Mouse (Mus musculus) left cerebral cortex, adult 18-20 months (tissue): ENCODE results near the gene Vmn1r207-ps. TPM values are rescaled to one million over a fixed set of nuclear protein-coding genes. Genes with fewer than 3 reads are reported as not detected.
"Not testable (repeated sequence)": the region's sequence is repeated elsewhere in the genome, so short reads cannot be mapped to it uniquely, and the experiment has no call there.

Source experiments
- DNase-seq, 2 experiments: peaks; one replicate each; pipeline ENCODE4 v3.0.0; 2021 to 2022; ENCODE audit warnings: low spot score in 2 of 2, mixed read lengths in 1 of 2
- long read RNA-seq, 2 experiments: library from polyadenylated mRNA; stranded (forward); transcript quantifications; one replicate each; pipeline ENCODE4 v2.0.0; 2021
- total RNA-seq, 2 experiments: library from RNA; stranded (reverse); gene quantifications; 2 replicates each; pipeline ENCODE4 v1.2.3; 2021

Gene Vmn1r207-ps
- under 1 TPM in 1 of 2 experiments, not detected in 1; 0.09 TPM for total RNA-seq
- long read RNA-seq, experiment 1 = 0 reads
- long read RNA-seq, experiment 2 = 0 reads

DNA sequence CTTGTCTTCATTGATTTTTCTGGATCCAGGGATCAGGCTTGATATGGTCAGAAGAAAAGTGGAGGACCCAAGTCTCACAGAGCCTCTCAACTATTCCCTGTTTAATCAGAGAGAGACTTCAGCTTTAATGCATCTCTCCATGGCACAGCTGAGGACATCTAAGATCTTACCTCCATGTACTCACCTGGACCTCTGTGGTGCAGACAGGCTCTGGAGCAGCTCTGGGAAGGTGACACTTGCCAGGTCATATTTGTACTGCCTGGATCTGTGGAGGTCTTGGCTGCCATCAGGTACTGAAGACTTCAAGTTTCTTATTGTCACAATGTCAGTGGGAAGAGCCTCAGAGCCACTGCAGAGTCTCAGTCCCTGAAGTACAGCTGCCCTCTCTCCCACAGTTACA, at the start of gene Vmn1r207-ps:
Gene Vmn1r207-ps (minus strand): TSS at position 101 of the 400 bp plus-strand sequence.
- not testable (repeated sequence) for DNase-seq

- not testable (repeated sequence) for DNase-seq
These were observed 47.9 kb upstream of the Vmn1r207-ps start, which contains the start of gene Vmn1r208 for GRCm38 (mm10) chr13:22777300-22777699. Gene Vmn1r208, minus strand, starts transcription at chr13:22777400.

- DNase-seq = not testable (repeated sequence)
These were observed 42.2 kb upstream of the Vmn1r207-ps start for GRCm38 (mm10) chr13:22771592-22771991.

- no peak for DNase-seq
These were observed 18.1 kb upstream of the Vmn1r207-ps start for GRCm38 (mm10) chr13:22747524-22747923.

DNA sequence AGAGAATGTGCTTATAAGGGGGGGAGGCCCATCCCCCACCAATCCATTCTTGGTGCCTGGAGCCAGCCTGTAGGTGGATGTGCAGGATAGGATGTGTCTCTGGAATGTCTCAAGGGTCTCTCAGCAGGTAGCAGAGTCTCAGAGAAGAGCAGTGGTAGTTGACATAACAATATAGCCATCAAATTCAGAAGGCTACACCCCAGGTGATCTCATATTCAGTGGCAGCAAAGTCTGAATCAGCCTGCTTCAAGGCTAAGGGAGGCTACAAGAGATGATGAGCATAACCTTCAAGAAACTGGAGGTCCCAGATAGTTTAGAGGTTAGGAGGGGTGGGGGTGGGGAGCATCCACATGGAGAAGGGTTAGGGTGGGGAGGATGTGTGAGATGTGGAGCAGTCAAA, 22.5 kb downstream of the Vmn1r207-ps start:
- DNase-seq = not testable (repeated sequence)

DNA sequence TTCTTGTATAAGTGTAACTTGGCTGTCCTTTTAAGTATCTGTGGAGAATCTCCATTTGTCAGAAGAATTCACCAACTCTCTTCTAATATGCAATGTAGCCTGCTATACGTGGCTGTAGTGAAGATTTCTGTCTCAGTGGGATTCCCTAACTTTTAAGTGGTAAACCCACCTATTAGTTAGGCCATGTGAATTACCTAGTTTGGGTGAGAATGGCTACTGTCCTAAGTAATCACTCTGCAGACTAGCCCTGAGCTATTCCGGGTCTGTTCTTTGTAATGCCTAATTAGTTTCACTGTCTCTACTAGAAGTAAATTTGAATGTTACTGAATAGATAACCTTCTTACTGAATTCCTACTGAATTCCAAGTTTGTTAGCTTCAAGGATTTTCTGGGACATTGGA, 26.5 kb downstream of the Vmn1r207-ps start:
- not testable (repeated sequence) for DNase-seq

Other genes with a start within 250 kb of the Vmn1r207-ps start
- gene Vmn1r202, start 224.2 kb downstream of the Vmn1r207-ps start, total RNA-seq = under 1 TPM in 1 of 2 experiments, not detected in 1; 0.09 TPM
- not detected for gene Vmn1r203, start 211.5 kb downstream of the Vmn1r207-ps start, total RNA-seq
- not detected for gene Vmn1r204, start 176.4 kb downstream of the Vmn1r207-ps start, total RNA-seq
- gene Vmn1r205, start 136.6 kb downstream of the Vmn1r207-ps start, total RNA-seq = not detected
- gene Vmn1r206, start 105.4 kb downstream of the Vmn1r207-ps start, total RNA-seq = under 1 TPM in 1 of 2 experiments, not detected in 1; 0.12 TPM
- gene Vmn1r208, start 47.8 kb upstream of the Vmn1r207-ps start, total RNA-seq = not detected
- gene Vmn1r209, start 80.1 kb upstream of the Vmn1r207-ps start, total RNA-seq = not detected
- gene Vmn1r210, start 101.7 kb upstream of the Vmn1r207-ps start, total RNA-seq = not detected
- gene Vmn1r211, start 127.9 kb upstream of the Vmn1r207-ps start, total RNA-seq = not detected
- not detected for gene Vmn1r212, start 154.6 kb upstream of the Vmn1r207-ps start, total RNA-seq